Mouse (Mus musculus) lung, postnatal 10 days (tissue): ENCODE measurements around the gene Rnf135.
"Not testable (repeated sequence)": the region's sequence is repeated elsewhere in the genome, so short reads cannot be mapped to it uniquely, and the experiment has no call there.

Source experiments
- DNase-seq: peaks from one replicate; pipeline ENCODE4 v3.0.0; 2021

Gene Rnf135

DNA sequence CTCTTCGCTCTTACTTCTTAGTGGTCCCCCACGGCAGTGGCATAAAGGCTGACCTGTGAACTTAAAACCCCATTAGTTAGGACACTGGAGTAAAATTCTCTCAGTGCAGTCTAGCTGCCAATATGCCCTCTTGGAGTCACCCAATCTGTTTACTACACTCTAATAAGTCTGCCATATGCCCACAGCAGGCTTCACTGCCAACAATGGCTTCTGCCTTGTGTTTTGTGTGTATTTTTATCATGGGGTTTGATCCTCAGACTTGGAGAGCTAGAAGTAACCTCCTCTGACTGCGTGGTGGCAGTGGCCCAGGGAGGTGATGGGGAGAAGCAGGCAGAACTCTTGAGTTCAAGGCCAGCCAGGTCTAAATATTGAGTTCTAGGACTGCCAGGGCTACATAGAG lies 20.4 kb downstream of the Rnf135 start:
- DNase-seq, result no peak

DNA sequence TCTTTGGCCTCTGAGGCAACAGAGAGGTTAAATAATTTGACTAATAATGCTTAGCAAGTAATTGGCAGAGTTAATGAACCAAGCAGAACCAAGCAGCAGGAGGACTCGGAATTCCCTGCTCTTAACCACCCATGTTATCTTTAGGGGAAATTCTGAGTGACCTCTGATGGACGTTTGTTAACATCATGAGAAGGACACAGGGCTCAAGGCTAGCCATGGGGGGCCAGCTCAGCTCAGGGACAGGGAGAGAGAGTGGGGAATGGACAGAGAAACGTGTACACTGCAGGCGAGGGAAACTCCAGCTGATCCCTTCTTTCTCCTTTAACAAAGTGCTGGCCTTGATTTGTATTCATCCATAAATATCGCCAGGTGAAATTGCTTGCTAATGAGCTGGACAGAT lies 21.3 kb downstream of the Rnf135 start:
- DNase-seq, result no peak

DNA sequence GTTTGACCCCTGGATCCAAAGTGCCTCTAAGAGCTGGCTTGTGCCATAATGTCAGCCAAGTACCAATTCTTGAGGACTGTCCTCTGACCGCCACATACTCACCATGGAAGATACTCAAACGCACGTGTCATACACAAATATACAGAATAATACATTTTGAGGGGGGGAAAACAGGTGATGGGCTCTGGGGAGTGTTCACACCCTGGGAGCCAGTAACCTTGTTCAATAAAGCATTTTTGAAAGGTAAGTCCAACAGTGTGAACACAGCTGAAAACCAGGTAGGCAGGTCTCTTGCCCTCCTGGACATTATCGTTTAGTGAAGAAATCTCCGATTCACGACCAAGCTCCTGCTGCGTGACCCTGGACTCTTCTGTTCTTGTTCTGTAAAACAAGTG lies 24.8 kb downstream of the Rnf135 start:
- no peak for DNase-seq

DNA sequence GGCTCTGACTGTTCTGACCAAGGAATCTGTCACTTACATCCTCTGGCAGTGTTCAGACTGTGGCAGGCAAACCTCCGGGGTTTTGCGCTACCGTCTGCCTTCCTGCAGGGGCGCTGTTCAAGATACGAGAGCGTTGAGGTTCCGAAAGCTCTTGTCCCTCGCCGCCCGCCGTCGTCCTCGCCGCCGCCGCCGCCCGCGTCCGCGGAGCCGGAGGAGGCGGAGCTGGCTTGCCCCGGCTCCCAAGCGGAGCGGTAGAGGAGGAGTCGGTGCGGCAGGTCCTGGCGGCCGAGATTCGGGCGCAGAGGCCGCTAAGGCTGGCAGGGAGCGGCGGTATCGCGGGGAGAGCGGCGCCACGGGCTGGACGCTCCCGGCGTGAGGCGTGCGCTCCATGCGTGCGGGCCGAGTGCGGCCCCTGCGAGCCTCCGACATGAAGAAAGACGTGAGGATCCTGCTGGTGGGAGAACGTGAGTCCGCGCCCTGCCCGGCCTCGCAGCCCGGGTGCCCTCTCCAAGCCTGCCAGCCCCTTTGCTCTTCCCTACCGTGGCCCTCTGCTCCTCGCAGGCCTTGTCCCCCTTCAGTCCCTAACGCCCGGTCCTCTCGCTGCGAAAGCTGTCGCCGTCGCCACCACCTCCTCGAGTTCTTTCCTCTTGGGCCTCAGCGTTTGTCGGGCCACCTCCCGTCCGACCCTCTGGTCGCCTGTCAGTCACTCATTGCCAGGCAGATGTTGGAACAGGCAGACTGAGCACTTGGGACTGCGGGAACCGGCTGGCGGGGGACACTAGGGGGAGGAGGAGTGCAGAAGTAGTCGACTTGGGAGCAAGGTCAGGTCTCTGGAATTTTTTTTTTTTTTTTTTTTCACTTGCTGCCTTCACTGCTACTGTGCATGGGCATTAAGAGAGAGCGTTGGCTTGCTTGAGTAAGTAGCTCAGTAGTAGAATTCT lies 25.5 kb downstream of the Rnf135 start, which contains the start of gene Rhot1:
Rhot1 (plus strand) TSS at position 160 of the 941 bp plus-strand sequence.
- peak; percentile 98 for DNase-seq

DNA sequence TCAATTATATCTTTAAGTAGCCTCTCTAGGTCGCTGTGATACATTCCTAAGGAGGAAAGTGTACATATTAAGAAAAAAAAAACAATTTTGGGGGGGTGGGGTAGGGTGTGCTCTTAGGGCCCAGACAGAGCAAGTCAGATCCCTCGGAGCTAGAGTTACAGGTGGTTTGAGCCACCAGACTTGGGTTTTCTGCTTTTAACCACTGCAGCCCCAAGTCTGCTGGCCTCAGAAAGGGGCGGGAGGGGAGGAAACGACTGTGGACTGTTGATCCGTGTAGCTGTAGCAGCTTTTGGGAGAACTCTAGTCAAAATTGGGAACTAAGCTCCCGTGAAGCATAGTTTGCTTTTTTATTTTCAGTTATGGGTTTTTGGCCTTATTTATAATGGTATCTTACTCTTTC lies 26.7 kb downstream of the Rnf135 start:
- DNase-seq, result no peak

DNA sequence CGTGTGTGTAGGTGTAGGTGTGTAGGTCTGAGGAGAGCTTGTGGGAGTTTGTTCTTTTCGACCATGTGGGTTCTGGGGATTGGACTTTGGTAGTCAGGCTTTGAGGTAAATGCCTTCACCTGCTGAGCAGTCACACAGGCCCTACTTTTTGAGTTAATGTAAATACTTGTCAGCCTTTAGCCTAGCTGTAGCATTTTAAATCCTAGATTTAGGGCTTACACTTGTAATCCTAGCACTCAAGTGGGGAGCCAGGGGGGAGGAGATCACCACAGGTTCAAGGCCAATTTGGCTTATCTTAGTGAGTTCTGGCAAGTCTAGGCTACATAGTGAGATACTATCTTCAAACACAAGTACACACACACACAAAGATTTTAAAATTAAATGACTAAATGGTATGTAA lies 28.6 kb downstream of the Rnf135 start:
- no peak for DNase-seq

DNA sequence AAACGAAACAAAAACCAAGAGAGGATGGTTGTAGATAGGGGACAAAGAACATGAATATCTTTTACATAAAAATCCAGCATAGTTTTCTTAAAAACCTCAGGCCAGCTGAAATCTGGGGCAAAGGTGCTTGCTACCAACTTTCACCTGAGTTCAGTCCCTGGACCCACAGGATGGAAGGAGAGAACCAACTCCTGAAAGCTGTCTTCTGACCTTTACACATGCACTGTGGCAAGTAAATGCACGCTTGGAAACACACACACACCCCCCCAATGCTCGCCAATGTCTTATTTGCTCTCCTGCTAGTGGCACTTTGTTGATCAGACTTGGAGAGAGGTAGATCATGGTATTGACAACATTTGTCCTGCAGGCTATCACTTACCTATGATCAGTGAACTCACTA lies 31.6 kb downstream of the Rnf135 start:
- DNase-seq, result no peak

DNA sequence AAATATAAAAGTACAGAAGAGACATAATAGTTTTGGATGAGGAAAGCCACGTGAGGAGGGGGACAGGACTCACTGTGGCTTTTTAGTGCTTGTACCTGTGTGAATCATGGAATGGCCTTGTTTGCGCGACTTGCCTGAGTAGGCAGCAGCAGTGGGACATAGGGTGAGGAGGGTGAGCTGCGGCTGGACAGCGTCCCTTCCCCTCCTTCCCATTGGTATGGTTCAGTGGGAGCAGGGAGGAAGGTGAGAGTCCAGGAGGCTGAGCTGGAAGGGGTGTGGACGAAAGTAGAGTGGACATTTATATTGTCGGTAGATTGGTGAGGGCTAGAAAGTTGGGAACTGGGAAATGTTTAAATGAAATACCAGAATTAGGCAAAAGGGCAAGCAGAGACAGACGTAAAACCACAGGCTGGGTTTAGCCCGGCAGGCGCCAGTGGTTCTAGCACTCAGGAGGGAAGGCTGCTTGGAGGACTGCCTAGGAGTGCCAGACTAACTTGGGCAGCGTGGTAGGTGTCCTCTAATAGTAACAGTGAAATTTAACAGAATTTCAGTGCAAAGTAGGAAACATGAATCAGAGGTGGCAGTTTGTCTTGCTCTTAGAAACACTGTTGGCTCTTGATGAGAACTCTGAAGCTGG lies 35.1 kb downstream of the Rnf135 start:
- no peak for DNase-seq

- not testable (repeated sequence) for DNase-seq
These were observed 46.4 kb downstream of the Rnf135 start for GRCm38 (mm10) chr11:80230066-80230465.

DNA sequence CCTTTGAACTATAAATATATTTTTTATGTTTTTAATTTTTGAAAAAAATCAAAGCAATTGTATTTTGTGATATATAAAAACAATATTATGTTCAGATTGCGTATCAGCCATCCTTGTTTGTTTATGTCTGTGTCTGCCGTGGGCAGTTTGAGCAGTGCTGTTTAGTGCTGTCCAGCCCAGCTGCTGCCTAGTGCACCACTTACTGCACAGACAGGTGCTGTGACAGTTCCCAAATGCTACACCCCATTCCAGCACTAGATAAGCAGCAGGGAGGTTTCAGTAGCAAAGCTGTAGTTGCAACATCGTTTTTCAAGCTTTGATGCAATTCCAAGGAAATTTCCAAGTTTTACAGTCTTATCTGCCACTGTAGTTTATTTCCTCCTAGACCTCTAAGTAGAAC lies 53.6 kb downstream of the Rnf135 start:
- peak; percentile 3 for DNase-seq

DNA sequence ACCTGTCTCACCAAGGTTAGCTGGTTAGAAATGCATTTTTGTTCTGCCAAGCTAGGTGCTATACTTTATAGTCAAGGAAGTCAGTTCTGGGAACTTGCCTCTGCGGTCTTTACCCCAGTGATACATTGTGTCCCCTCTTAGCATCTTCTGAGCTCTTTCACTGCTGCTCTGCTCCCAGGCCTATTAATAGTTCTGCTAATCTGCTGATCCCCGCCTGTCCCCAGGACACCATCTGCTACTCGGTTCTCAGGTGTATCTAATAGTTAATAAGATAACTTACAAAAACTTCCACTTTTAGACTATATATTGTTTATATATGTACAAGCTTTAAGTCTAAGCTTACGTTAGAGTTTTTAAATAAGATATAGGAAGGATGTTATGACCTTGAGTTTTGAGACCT lies 54.7 kb downstream of the Rnf135 start:
- no peak for DNase-seq

DNA sequence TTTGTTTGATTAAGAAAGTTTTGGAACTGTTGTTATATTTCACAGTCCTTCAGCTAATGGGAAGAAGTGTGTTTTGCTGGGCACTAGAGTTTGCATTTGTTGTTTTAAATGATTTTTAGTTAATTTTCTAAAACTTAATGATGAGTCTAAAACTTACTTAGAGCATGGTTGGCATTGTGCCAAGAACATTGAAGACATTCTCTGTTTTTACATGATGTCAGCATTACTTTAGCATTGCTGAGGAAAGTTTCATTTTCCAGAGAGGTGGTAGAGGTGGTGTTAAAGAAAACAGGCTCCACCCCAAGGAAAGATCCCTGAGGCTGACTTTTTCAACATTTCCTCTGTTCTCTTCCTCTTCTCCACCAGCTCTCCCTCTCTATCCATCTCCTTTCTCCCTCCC lies 63.4 kb downstream of the Rnf135 start:
- DNase-seq, result no peak

GRCm38 (mm10) chr11:80248531-80248930 lies 64.9 kb downstream of the Rnf135 start:
- no peak for DNase-seq
